Mouse (Mus musculus): ENCODE results near the gene Nmd3. TPM values are rescaled to one million over a fixed set of nuclear protein-coding genes. Genes with fewer than 3 reads are reported as not detected.

Gene Nmd3
- polyA plus RNA-seq, 1 experiment from 2014 or later, result 107 TPM

DNA sequence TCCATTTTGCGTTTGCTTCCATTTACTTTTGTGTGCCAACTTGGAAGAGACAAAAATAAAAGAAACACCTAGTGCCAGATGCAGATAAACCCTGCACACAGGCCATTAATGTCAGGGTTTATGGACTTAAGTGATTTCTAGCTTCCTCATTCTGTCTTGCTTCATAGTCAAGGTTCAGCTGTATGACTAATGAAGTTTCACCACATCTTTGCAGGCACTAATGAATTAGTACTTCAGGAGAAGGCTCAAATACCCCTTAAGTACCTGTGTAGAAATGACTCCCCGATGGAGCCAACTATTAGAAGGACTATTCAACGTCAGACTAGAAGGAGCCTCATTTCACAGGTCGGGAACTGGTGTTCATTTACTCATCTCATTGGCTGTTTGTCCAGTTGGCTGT is 51.6 kb downstream of the Nmd3 start:
- Histone ChIP-seq H3K4me1 (ENCODE audit: control insufficient read depth, insufficient read depth, low read length) (no peaks in the 10 kb centered on the region), H3K9me3 (ENCODE audit: control insufficient read depth, low read length) (no peaks in the 10 kb centered on the region), H3K27me3 (ENCODE audit: control insufficient read depth, insufficient read depth, low read length) (no peaks in the 10 kb centered on the region), H3K36me3 (ENCODE audit: control insufficient read depth, insufficient read depth, low read length) (no peaks in the 10 kb centered on the region), H3K27ac (replicated peaks; ENCODE audit: low read depth, low read length) (no peak overlapping the region), H3K4me2 (ENCODE audit: low read length) (no peak overlapping the region), H3K9ac (replicated peaks; ENCODE audit: low read length) (no peak overlapping the region), H3K4me3 (replicated peaks; ENCODE audit: low read depth, low read length) (no peak overlapping the region)
- DNase-seq (no peak), ATAC-seq (ENCODE audit: low FRiP score, low TSS enrichment) (no peak)
- 91% methylated on average over 4 of the region's 4 CpGs for WGBS

DNA sequence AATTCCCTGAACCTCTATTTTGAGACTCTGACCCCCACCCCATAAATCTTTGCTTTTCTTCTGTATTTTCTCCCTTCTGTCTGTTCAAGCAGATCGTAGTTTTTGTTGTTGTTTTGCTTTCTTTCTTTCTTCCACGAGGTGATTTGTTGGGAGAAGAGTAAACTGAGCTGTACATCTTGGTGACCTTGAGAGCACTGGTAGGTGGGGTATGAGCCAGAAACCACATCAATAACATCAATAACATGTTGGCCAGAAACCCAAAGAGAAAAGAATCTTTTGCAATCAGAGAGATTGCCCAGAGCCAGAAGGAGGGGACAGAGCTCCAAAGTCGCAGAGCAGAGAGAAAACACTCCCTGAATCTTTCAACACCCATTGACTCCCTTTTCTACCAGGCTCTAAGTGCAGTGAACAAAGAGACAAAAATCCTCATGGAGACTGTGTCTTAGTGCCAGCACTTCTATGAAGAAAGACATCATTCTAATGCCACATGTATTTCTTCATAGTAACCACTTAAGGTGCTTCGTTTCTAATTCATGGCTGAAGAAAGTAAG is 57.5 kb downstream of the Nmd3 start:
- WGBS, result 87% methylated on average over 4 of the region's 4 CpGs
- H3K9ac ChIP-seq (replicated peaks; ENCODE audit: low read length), result no peak overlapping the region

DNA sequence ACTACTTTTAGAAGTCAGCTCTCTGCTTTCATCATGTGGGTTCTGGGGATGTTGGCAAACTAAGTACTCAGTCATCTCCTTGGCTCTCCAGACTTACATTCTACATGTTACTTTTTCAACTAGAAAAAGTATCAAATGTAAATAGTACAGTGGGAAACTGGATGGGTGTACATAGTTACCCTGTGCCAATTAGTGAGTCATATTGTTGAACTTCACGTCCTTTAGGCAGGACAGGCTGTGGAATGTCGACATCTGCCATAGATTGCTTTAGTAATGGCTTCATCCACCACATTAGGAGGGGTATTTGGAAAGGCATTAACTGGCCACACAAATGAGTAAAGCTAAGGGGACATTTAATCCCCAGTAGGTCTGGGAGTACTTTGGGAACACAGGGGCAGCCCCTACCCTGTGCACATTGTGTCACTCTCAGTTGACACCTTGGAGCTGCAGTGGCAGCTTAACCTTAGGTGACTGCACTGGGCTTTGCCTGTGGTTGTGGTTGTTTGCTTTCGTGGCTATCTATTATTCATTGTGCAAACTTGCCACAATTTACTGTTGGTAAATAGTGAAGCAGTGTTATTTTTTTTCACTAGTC is 71.1 kb downstream of the Nmd3 start:
- 82% methylated on average over 3 of the region's 3 CpGs for WGBS
- ATAC-seq (ENCODE audit: low FRiP score, low TSS enrichment) (no peak), DNase-seq (no peak)
- Histone ChIP-seq H3K9me3 (ENCODE audit: control insufficient read depth, low read length) (no peaks in the 10 kb centered on the region), H3K36me3 (ENCODE audit: control insufficient read depth, insufficient read depth, low read length) (no peaks in the 10 kb centered on the region), H3K4me3 (replicated peaks; ENCODE audit: low read depth, low read length) (no peak overlapping the region), H3K4me1 (ENCODE audit: control insufficient read depth, insufficient read depth, low read length) (no peaks in the 10 kb centered on the region), H3K4me2 (ENCODE audit: low read length) (no peak overlapping the region), H3K27me3 (ENCODE audit: control insufficient read depth, insufficient read depth, low read length) (no peaks in the 10 kb centered on the region), H3K27ac (replicated peaks; ENCODE audit: low read depth, low read length) (no peak overlapping the region), H3K9ac (replicated peaks; ENCODE audit: low read length) (no peak overlapping the region)

More for the DNA sequence above, 57.5 kb downstream of the Nmd3 start:
- no peaks in the 10 kb centered on the region for H3K4me1 ChIP-seq (ENCODE audit: control insufficient read depth, insufficient read depth, low read length)
- H3K27ac ChIP-seq (replicated peaks; ENCODE audit: low read depth, low read length), result no peak overlapping the region
- H3K36me3 ChIP-seq (ENCODE audit: control insufficient read depth, insufficient read depth, low read length), result no peaks in the 10 kb centered on the region
- H3K4me3 ChIP-seq (replicated peaks; ENCODE audit: low read depth, low read length), result no peak overlapping the region
- DNase-seq (no peak), ATAC-seq (ENCODE audit: low FRiP score, low TSS enrichment) (no peak)
- no peak overlapping the region for H3K4me2 ChIP-seq (ENCODE audit: low read length)
- no peaks in the 10 kb centered on the region for H3K27me3 ChIP-seq (ENCODE audit: control insufficient read depth, insufficient read depth, low read length)
- no peaks in the 10 kb centered on the region for H3K9me3 ChIP-seq (ENCODE audit: control insufficient read depth, low read length)

DNA sequence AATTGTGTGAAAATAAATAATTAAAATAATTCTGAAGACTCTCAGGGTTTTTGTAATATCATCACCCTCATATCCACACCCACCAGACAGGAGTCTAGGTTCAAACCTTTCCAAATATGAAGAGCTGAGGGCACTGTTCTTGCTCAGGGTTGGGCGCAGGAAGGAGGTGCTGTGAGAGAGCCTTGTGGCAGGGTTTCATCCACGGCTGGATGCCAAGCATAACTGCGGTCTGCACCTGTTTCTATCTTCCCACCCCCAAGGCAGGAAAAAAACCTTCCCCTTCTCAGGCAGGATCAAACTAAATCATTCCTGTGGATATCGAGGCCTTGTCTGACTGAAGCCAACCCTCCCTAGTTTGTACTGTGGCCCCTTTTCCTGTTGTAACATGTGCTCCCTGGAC is 75.7 kb downstream of the Nmd3 start:
- Histone ChIP-seq H3K4me1 (ENCODE audit: control insufficient read depth, insufficient read depth, low read length) (no peaks in the 10 kb centered on the region), H3K36me3 (ENCODE audit: control insufficient read depth, insufficient read depth, low read length) (no peaks in the 10 kb centered on the region), H3K9me3 (ENCODE audit: control insufficient read depth, low read length) (no peaks in the 10 kb centered on the region), H3K9ac (replicated peaks; ENCODE audit: low read length) (no peak overlapping the region), H3K4me3 (replicated peaks; ENCODE audit: low read depth, low read length) (no peak overlapping the region), H3K27me3 (ENCODE audit: control insufficient read depth, insufficient read depth, low read length) (no peaks in the 10 kb centered on the region), H3K4me2 (ENCODE audit: low read length) (no peak overlapping the region), H3K27ac (replicated peaks; ENCODE audit: low read depth, low read length) (no peak overlapping the region)
- DNase-seq (no peak), ATAC-seq (ENCODE audit: low FRiP score, low TSS enrichment) (no peak)
- WGBS, result 87% methylated on average over 4 of the region's 4 CpGs

DNA sequence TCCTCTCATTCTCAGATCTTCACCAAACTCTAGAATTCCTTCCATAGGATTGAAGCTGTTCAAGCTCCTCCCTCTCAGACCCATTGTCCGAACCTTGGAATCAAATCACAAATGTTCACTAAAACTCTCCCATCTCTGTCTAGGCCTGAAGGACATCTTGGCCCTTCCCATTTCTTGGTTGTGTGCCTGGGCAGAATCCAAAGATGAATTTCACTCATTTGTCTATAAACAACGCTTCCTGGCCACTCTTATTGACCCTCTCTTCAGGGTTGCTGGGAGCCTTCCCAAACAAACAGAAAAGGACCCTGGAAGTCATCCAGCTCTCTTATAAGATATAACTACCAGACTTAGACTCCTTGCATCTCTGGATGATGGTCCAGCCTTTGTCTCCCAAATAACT is 76.2 kb downstream of the Nmd3 start:
- Histone ChIP-seq H3K9me3 (ENCODE audit: control insufficient read depth, low read length) (no peaks in the 10 kb centered on the region), H3K9ac (replicated peaks; ENCODE audit: low read length) (no peak overlapping the region), H3K4me3 (replicated peaks; ENCODE audit: low read depth, low read length) (no peak overlapping the region), H3K27ac (replicated peaks; ENCODE audit: low read depth, low read length) (no peak overlapping the region), H3K4me2 (ENCODE audit: low read length) (no peak overlapping the region), H3K4me1 (ENCODE audit: control insufficient read depth, insufficient read depth, low read length) (no peaks in the 10 kb centered on the region), H3K36me3 (ENCODE audit: control insufficient read depth, insufficient read depth, low read length) (no peaks in the 10 kb centered on the region), H3K27me3 (ENCODE audit: control insufficient read depth, insufficient read depth, low read length) (no peaks in the 10 kb centered on the region)
- DNase-seq (no peak), ATAC-seq (ENCODE audit: low FRiP score, low TSS enrichment) (no peak)
- WGBS, result 86% methylated on average over 2 of the region's 2 CpGs

DNA sequence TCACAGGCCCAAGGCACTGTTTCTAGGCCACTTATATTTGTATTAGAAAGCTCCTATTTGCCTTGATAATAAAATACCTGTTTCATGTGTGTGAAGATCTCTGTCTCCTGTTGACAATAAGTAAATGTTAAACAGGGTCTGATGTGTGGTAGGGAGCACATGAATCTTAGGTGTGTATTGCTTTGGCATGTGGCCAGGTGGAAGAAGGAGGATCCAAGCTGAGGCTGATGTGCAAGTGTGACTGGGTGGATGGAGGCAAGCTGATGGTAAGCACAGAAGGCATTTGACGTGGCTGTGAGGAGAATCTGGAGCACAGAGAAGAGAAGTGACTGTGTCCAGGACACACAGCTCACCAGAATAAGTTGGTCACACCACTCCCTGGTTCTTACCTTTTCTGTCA is 77.3 kb downstream of the Nmd3 start:
- H3K4me3 ChIP-seq (replicated peaks; ENCODE audit: low read depth, low read length), result no peak overlapping the region
- 73% methylated on average over 1 of the region's 1 CpGs for WGBS
- no peak for ATAC-seq (ENCODE audit: low FRiP score, low TSS enrichment)

DNA sequence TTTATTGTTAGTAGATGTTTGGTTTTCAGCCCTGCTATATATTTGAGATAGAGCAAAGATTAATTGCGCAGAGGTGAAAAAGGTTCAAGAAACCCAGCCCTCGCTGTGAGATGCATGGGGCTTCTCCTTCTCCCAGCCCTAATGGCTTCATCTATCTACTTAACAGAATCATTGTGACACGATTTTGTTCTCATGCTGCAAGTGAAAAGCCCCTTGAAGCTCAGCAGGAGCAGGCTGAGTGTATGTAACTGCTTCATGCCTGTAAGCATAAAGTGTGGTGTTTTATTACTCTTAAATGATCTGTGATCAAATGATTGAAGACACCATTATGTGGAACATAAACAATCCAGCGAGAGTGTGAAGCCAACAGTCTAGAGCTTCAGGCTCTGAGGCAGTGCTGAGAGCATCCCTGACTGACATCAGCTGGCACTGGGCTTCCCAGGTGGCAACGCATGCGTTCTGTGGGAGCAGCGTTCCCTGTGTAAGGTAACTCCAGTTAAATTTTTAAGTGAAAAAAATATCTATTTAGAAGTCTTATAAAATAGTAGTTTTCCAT is 79.1 kb downstream of the Nmd3 start:
- no peaks in the 10 kb centered on the region for H3K36me3 ChIP-seq (ENCODE audit: control insufficient read depth, insufficient read depth, low read length)
- H3K4me3 ChIP-seq (replicated peaks; ENCODE audit: low read depth, low read length), result no peak overlapping the region
- H3K4me2 ChIP-seq (ENCODE audit: low read length), result no peak overlapping the region
- WGBS, result 73% methylated on average over 7 of the region's 7 CpGs
- H3K27me3 ChIP-seq (ENCODE audit: control insufficient read depth, insufficient read depth, low read length), result no peaks in the 10 kb centered on the region
- DNase-seq (no peak), ATAC-seq (ENCODE audit: low FRiP score, low TSS enrichment) (no peak)
- no peak overlapping the region for H3K27ac ChIP-seq (replicated peaks; ENCODE audit: low read depth, low read length)
- no peaks in the 10 kb centered on the region for H3K9me3 ChIP-seq (ENCODE audit: control insufficient read depth, low read length)
- no peaks in the 10 kb centered on the region for H3K4me1 ChIP-seq (ENCODE audit: control insufficient read depth, insufficient read depth, low read length)
- no peak overlapping the region for H3K9ac ChIP-seq (replicated peaks; ENCODE audit: low read length)

More for the DNA sequence above, 77.3 kb downstream of the Nmd3 start:
- Histone ChIP-seq H3K27ac (replicated peaks; ENCODE audit: low read depth, low read length) (no peak overlapping the region), H3K4me2 (ENCODE audit: low read length) (no peak overlapping the region), H3K27me3 (ENCODE audit: control insufficient read depth, insufficient read depth, low read length) (no peaks in the 10 kb centered on the region), H3K4me1 (ENCODE audit: control insufficient read depth, insufficient read depth, low read length) (no peaks in the 10 kb centered on the region), H3K9ac (replicated peaks; ENCODE audit: low read length) (no peak overlapping the region), H3K9me3 (ENCODE audit: control insufficient read depth, low read length) (no peaks in the 10 kb centered on the region), H3K36me3 (ENCODE audit: control insufficient read depth, insufficient read depth, low read length) (no peaks in the 10 kb centered on the region)
- no peak for DNase-seq

DNA sequence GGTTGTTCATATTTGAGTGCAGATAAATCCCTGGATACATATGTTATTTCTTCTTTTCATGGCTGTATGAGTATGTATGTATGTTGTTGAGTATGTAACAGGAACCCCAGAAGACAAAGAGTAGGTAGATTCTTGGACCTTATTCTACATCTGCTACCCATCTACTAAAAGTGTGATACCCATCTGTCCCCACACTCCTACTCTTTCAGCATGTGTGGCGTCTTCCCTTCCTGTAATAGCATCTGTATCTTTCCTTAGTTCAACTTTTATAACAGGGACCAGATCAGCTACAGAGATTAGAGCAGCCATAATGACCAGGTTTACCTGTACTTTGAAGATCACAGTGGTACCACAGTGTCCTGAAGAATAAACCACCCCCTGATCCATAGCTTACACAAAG is 81.4 kb downstream of the Nmd3 start:
- no peaks in the 10 kb centered on the region for H3K36me3 ChIP-seq (ENCODE audit: control insufficient read depth, insufficient read depth, low read length)
- H3K27ac ChIP-seq (replicated peaks; ENCODE audit: low read depth, low read length), result no peak overlapping the region
- ATAC-seq (ENCODE audit: low FRiP score, low TSS enrichment) (no peak), DNase-seq (no peak)
- H3K4me1 ChIP-seq (ENCODE audit: control insufficient read depth, insufficient read depth, low read length), result no peaks in the 10 kb centered on the region
- H3K4me2 ChIP-seq (ENCODE audit: low read length), result no peak overlapping the region
- H3K27me3 ChIP-seq (ENCODE audit: control insufficient read depth, insufficient read depth, low read length), result no peaks in the 10 kb centered on the region
- no peak overlapping the region for H3K4me3 ChIP-seq (replicated peaks; ENCODE audit: low read depth, low read length)
- H3K9ac ChIP-seq (replicated peaks; ENCODE audit: low read length), result no peak overlapping the region
- 85% methylated on average over 1 of the region's 1 CpGs for WGBS
- no peaks in the 10 kb centered on the region for H3K9me3 ChIP-seq (ENCODE audit: control insufficient read depth, low read length)
